ENCODE assay signal across 10 mouse cellular contexts in the genomic region with DNA sequence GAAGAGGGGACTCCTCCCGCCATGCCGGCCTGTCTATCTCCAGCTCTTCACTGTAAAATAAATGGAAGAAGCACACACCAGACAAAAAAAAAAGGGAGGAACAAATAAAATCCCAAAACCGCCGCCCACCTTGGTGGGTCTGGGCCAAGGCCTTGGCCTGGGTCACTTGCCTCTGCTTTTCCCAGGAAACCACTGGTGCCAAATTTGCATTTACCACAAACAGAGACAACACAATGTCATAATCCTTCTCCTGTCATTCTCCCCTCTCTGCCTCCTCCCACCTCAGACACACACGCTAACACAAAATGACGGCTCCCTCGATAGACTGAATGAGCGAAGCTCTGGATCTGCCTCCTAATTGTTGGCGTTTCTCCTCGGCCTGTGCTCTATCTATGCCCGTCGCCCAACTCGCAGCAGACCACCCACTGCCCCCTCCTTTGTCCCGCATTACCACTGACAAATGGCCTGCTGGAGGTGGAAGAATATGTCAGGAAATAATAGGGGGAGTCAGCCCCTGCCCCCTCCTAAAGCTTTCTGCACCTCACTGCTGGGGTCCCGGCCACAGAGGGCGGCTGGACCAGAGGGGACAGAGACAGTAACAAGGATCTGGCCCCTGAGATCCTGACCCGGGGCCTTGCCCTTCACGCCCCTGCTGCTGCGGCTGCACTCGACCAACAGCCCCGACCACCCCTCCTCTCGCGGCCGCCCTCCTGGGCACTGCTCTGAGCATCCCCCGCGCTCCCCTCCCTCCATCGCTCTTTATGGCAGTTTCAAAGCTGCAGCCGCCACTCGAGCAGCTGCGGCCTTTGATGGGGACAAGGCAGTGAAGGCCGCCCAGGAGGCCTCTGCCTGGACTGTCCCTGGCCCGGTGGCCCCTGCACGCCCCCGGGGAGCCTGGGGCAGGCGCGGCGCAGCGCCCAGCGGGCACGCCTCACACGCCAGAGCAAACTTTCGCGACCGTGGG.
DNase-seq lines count a peak whose midpoint lies in the region; ATAC-seq and TF ChIP-seq lines count a peak whose summit lies in the region.
"Had no signal": no experiment of that assay in that cellular context is flagged by ENCODE, and none has a peak within 500 bp of the region (broad histone marks: within the 10 kb centered on the region; RNA-seq: fewer than 3 reads in every experiment).

No protein-coding gene starts in this region.

- H3K4me1 ChIP-seq in heart, embryonic 10.5 days: peaks cover 34% of the 10 kb centered on the region
- H3K4me1 ChIP-seq in E14TG2a.4 (replicated peaks; ENCODE audit: low read depth, low read length): peaks cover 74% of the 10 kb centered on the region
- peaks cover 63% of the 10 kb centered on the region for H3K4me1 ChIP-seq in forebrain, embryonic 13.5 days
- H3K4me1 ChIP-seq in liver, embryonic 15.5 days (replicated peaks): peaks cover 9% of the 10 kb centered on the region; the same call in 1 of the 2 replicates

- H3K9ac ChIP-seq in forebrain, embryonic 13.5 days: peak overlapping the region; percentile 65
- H3K9ac ChIP-seq in liver, embryonic 15.5 days: no peak overlapping the region

- peaks cover 82% of the 10 kb centered on the region for H3K27me3 ChIP-seq in heart, embryonic 10.5 days (ENCODE audit: insufficient read depth, poor library complexity, severe bottlenecking)
- H3K27me3 ChIP-seq in E14TG2a.4 (ENCODE audit: insufficient read depth, low read length): peaks cover 65% of the 10 kb centered on the region
- H3K27me3 ChIP-seq in forebrain, embryonic 13.5 days: peaks cover 36% of the 10 kb centered on the region
- peaks cover 54% of the 10 kb centered on the region for H3K27me3 ChIP-seq in liver, embryonic 15.5 days
- H3K27me3 ChIP-seq: CH12.LX had no signal

- H3K27ac ChIP-seq in heart, embryonic 10.5 days: 0 out of 2 replicates have a peak overlapping the region, but pooled peaks have one; percentile 62
- peak overlapping the region; percentile 70 for H3K27ac ChIP-seq in forebrain, embryonic 13.5 days
- H3K27ac ChIP-seq in liver, embryonic 15.5 days (replicated peaks): no peak overlapping the region
- H3K27ac ChIP-seq: macrophage had no signal

- no peak for TF ChIP-seq CTCF in E14TG2a.4 (conservative IDR thresholded peaks at IDR 0.05; ENCODE audit: low read length)

- H3K36me3 ChIP-seq in heart, embryonic 10.5 days: no peaks in the 10 kb centered on the region
- H3K36me3 ChIP-seq in E14TG2a.4 (ENCODE audit: insufficient read depth, low read length): no peaks in the 10 kb centered on the region
- H3K36me3 ChIP-seq in forebrain, embryonic 13.5 days (ENCODE audit: poor library complexity, severe bottlenecking): no peaks in the 10 kb centered on the region
- H3K36me3 ChIP-seq in liver, embryonic 15.5 days (replicated peaks): no peaks in the 10 kb centered on the region

- peak; percentile 63 for ATAC-seq in forebrain, embryonic 13.5 days
- ATAC-seq in liver, embryonic 15.5 days (ENCODE audit: insufficient read depth): no peak
- no peak for ATAC-seq in monocyte, adult 5-6 weeks (replicated peaks; ENCODE audit: insufficient number of reproducible peaks, low FRiP score, low TSS enrichment, poor library complexity, severe bottlenecking)

- no peaks in the 10 kb centered on the region for H3K9me3 ChIP-seq in heart, embryonic 10.5 days
- H3K9me3 ChIP-seq in E14TG2a.4 (ENCODE audit: low read length): no peaks in the 10 kb centered on the region
- H3K9me3 ChIP-seq in forebrain, embryonic 13.5 days (replicated peaks): no peaks in the 10 kb centered on the region
- H3K9me3 ChIP-seq in liver, embryonic 15.5 days (replicated peaks): no peaks in the 10 kb centered on the region

- 11% methylated on average over 44 of the region's 44 CpGs for WGBS in heart, embryonic 10.5 days
- 4% methylated on average over 44 of the region's 44 CpGs for WGBS in forebrain, embryonic 13.5 days
- 24% methylated on average over 44 of the region's 44 CpGs for WGBS in liver, embryonic 15.5 days (ENCODE audit: insufficient replicate concordance)

- H3K4me2 ChIP-seq in forebrain, embryonic 13.5 days: peak overlapping the region; percentile 67
- H3K4me2 ChIP-seq in liver, embryonic 15.5 days: peak overlapping the region; percentile 39

- H3K4me3 ChIP-seq in heart, embryonic 10.5 days: peak overlapping the region; percentile 57
- peak overlapping the region; percentile 77 for H3K4me3 ChIP-seq in E14TG2a.4 (replicated peaks; ENCODE audit: low read length)
- peak overlapping the region; percentile 37 for H3K4me3 ChIP-seq in forebrain, embryonic 13.5 days
- no peak overlapping the region for H3K4me3 ChIP-seq in liver, embryonic 15.5 days (replicated peaks)

- DNase-seq in heart, embryonic 10.5 days (ENCODE audit: low spot score): no peak
- DNase-seq in heart, adult 18-20 months: no peak
- no peak for DNase-seq in cerebellum, postnatal 36 days
- no peak for DNase-seq in spleen, postnatal 4 days (ENCODE audit: low spot score in 2 of 2)
